Mouse (Mus musculus) effector memory CD4-positive, alpha-beta T cell, adult 7 months (primary cell): ENCODE measurements around the gene A030005K14Rik. TPM values are rescaled to one million over a fixed set of nuclear protein-coding genes. Genes with fewer than 3 reads are reported as not detected.

Source experiments
- polyA plus RNA-seq: library from polyadenylated mRNA; unstranded; fragments of 100-300 nt; shearing (Covaris generic); gene quantifications from one replicate; pipeline ENCODE4 v1.2.1, GENCODE M21; 2017

The A030005K14Rik gene
- polyA plus RNA-seq: 0.71 TPM

GRCm38 (mm10) chr1:83059278-83059677, at the start of gene A030005K14Rik:
Gene A030005K14Rik, minus strand, starts transcription at chr1:83059378.

GRCm38 (mm10) chr1:83060643-83061042, 1.5 kb upstream of the A030005K14Rik start, which contains the start of gene Krtap28-13:
Gene Krtap28-13, plus strand, starts transcription at chr1:83060930.

GRCm38 (mm10) chr1:83044882-83045427, 14.2 kb downstream of the A030005K14Rik start, which contains the start of gene Gm47969:
Gene Gm47969, plus strand, starts transcription at chr1:83044932.

GRCm38 (mm10) chr1:83042380-83042779, 16.8 kb downstream of the A030005K14Rik start, which contains the start of gene Krtap28-10:
Gene Krtap28-10, minus strand, starts transcription at chr1:83042480.

GRCm38 (mm10) chr1:83038109-83038672, 21.0 kb downstream of the A030005K14Rik start, which contains the start of gene Slc19a3:
Gene Slc19a3, minus strand, starts transcription at chr1:83038448.

Other genes with a start within 250 kb of the A030005K14Rik start
- 128 TPM for gene Agfg1, start 219.9 kb downstream of the A030005K14Rik start, polyA plus RNA-seq
- gene A030005L19Rik, start 146.1 kb downstream of the A030005K14Rik start, polyA plus RNA-seq: not detected
- not detected for gene A030014E15Rik, start 134.5 kb downstream of the A030005K14Rik start, polyA plus RNA-seq
- not detected for gene Gm6217, start 128.0 kb downstream of the A030005K14Rik start, polyA plus RNA-seq
- not detected for gene A030003K21Rik, start 116.0 kb downstream of the A030005K14Rik start, polyA plus RNA-seq
- gene Gm7544, start 103.4 kb downstream of the A030005K14Rik start, polyA plus RNA-seq: not detected
- gene Gm47955, start 99.1 kb downstream of the A030005K14Rik start, polyA plus RNA-seq: not detected
- gene Gm47959, start 58.8 kb downstream of the A030005K14Rik start, polyA plus RNA-seq: not detected
- gene Slc19a3, start 20.9 kb downstream of the A030005K14Rik start, polyA plus RNA-seq: 0.20 TPM
- gene Krtap28-10, start 16.9 kb downstream of the A030005K14Rik start, polyA plus RNA-seq: not detected
- not detected for gene Gm47969, start 14.4 kb downstream of the A030005K14Rik start, polyA plus RNA-seq
- gene Krtap28-13, start 1.6 kb upstream of the A030005K14Rik start, polyA plus RNA-seq: not detected
- not detected for gene Ccl20, start 57.4 kb upstream of the A030005K14Rik start, polyA plus RNA-seq
- gene Daw1, start 100.4 kb upstream of the A030005K14Rik start, polyA plus RNA-seq: not detected